Mouse (Mus musculus) gastrocnemius, adult 8-10 months (tissue): ENCODE measurements around the gene Wipf2. TPM values are rescaled to one million over a fixed set of nuclear protein-coding genes. Genes with fewer than 3 reads are reported as not detected.
"Not testable (repeated sequence)": the region's sequence is repeated elsewhere in the genome, so short reads cannot be mapped to it uniquely, and the experiment has no call there.

ENCODE experiments used
- DNase-seq, 2 experiments: peaks; one replicate each; pipeline ENCODE4 v3.0.0; 2022; ENCODE audit warnings: low spot score in 2 of 2
- total RNA-seq, 4 experiments: library from RNA; stranded (reverse); gene quantifications; 2 replicates each; pipeline ENCODE4 v1.2.4; 2022

Wipf2 gene
- total RNA-seq = 1 to 10 TPM; 5.0 to 9.1 (median 7.7) TPM

DNA sequence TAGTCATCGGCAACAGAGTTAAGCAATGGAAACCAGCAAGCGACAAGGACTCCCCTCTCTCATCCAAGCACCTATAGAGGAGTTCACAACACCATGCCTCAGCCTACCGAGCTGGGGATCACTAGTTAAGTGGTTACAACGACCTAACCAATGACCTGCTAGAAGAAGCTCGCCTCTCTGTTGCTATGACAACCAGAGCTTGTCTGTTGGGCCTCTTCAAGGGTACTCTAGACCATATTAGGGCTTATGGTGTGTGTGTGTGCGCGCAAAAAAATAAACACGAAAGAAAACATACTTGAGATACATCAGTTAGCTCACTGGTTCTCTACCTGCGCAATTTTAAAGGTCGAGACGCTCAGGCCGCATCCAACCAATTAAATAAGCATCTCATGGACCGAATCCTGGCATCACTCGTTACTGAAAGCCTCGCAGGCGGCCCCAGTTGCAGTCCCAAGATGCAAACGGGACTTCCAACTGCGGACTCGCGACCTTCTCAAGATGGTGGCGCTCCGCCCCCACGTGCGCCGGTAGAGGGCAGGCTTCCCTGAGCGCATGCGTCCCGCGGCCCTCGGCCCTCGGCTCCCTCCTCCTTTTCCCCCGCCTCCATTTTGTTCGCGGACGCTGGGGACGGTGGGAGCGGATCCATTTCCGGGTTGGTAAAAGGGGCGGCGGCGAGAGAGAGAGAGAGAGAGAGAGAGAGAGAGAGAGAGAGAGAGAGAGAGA is at the start of gene Wipf2:
Gene Wipf2 (plus strand): TSS at position 611 of the 723 bp plus-strand sequence.
- peak; percentile 93 to 95 for DNase-seq

DNA sequence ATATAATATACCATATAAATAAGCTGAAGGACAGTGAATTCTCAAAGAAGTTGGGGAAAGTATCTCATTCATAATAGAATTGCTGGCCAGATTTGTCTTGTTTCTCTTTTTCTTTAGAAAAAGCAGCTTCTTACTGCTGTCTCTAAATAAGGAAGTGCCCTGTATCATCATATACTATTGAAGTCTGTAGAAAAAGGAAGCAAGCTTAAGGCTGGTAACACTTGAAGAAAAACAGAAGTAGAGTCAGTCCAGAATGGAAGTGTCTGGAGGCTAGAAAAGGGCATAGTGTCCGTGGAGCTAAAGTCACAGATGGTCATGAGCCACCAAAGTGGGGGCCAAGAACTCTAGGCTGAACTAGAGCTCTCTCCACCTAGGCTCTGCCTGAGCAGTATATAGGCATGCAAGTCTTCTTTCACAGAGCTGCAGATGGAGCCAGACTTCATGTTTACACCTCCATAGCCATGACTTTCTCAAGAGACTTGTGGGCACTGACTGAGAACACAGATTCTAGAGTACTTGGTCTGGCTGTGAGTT is 46.7 kb upstream of the Wipf2 start:
- no peak for DNase-seq

DNA sequence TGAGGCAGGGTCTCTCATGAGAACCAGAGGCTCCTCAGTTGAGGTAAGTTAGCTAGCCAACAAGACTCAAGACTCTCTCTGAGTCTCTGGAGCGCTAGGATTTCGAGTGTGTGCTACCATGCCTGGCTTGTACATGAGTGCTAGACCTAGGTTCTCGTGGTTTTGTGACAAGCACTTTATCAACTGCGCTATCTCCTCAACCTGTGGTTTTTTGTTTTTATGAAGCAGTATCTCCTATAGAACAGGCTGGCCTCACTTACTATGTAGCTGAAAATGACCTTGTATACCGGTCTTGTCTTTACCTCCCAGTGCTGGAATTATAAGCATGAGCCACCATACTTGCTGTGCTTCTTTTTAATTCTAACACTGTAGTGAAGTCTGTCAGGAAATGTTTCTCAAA is 42.5 kb upstream of the Wipf2 start:
- DNase-seq = no peak

DNA sequence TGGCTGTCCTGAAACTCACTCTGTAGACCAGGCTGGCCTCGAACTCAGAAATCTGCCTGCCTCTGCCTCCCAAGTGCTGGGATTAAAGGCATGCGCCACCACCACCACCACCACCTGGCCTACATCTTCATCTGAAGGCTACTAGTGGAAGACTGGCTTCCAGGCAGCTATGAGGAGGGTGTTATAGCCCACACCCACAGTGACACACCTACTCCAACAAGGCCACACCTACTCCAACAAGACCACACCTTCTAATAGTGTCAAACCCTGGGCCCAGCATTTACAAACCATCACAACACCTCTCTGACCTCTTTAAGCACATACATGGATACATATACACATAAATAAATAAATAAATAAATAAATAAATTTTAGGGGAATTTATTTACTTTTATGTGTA is 37.4 kb upstream of the Wipf2 start:
- not testable (repeated sequence) for DNase-seq

GRCm38 (mm10) chr11:98827877-98828276 is 35.6 kb upstream of the Wipf2 start:
- DNase-seq = no peak

GRCm38 (mm10) chr11:98829091-98829775 is 34.2 kb upstream of the Wipf2 start:
- no peak for DNase-seq

DNA sequence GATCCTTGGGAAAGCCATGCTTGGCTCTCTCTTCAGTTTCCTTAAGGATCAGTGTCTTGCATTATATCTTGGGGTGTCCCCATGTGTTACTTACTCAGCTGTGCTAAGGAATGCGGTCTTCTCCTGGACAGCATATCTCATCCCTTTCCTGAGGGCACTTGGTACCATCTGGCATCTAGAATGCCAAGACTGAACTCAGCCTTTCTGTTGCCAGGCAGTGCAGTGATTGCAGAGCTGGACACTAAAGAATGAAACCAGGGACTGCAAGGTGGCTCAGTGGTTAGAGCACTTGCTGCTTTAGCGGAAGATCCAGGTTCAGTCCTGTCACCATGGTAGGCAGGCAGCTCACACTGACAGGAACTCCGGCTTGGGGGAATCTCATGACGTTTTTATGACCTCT is 33.6 kb upstream of the Wipf2 start:
- DNase-seq = no peak

DNA sequence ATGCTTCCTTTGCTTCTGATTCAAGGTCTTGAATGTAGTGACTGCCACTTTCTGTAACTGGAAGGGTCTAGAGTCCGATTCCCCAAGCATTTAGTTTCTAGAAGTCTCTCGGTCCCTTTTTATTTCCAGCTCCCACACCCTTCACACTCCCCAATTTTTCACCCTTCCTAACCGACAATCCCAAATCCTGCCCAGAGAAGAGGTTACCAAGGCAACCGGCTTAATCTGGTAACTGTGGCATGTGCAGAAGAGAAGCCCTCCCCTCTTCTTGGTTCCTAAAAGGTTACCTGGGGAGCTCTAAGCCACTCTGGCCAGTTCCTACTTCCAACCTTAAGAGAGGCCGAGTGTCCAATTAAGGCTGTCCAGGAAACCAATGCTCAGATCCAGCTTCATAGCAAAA is 28.1 kb upstream of the Wipf2 start:
- no peak for DNase-seq

DNA sequence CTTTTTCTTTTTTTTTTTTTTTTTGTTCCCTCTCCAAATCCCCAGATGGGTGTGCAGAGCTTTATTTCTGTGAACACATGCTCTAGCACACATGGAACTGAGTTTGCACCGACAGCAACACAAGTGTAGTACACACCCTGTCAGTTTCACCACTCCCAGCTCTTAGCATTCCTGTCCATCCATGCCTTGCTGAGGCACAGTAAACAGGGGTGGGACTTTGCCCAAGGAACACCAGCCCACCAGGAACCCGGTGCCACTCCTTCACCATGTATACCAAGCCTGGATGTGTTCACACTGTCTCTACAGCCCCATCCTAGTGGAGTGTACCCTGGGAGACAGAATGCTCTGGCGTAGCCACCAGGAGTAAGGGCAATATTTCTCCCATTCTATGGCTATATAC is 27.7 kb upstream of the Wipf2 start:
- DNase-seq = no peak

- DNase-seq = no peak
These were observed 27.3 kb upstream of the Wipf2 start for GRCm38 (mm10) chr11:98836128-98836527.

DNA sequence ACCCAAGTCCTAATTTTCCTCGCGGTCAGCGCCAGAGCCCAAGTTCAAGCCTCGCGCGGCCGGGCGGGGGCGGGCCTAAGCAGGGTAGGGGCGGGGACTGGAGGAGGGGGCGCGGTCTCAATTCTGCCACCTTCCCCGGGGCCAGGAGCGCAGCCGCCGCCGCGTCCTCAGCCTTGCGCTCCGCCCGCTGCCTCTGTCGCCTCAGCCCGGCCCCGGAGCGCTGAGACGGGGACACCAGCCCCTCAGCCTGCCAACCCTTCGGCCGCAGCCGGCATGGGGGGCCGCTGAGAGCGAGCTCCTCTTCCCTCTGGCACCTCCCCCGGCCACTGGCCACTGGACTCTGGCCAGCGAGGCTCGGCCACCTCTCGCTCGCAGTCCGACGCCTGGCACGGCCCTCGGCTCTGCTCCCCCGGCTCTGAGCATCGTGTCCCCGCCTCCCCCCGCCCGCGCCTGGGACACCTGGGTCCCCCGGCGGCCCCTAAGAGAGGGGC is 26.7 kb upstream of the Wipf2 start, which contains the start of gene Rapgefl1:
Gene Rapgefl1 (plus strand): TSS at position 135 of the 491 bp plus-strand sequence.
- DNase-seq = peak; percentile 72 to 73

DNA sequence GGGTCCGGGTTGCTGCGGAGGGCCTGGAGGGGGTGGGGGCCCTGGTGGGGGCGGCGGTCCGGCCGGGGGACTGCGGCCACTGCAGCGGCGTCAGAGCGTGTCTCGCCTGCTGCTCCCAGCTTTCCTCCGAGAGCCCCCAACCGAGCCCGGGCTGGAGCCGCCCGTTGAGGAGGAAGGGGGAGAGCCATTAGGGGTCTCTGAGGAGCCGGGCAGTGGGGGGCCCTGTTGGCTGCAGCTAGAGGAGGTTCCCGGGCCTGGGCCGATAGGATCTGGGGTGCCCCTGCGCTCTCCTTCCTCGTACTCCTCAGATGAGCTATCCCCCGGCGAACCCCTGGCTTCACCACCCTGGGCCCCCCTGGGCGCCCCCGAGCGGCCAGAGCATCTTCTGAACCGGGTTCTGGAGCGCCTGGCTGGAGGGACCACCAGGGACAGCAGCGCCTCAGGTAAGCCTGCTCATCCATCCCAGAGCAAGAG is 26.2 kb upstream of the Wipf2 start:
- no peak for DNase-seq

DNA sequence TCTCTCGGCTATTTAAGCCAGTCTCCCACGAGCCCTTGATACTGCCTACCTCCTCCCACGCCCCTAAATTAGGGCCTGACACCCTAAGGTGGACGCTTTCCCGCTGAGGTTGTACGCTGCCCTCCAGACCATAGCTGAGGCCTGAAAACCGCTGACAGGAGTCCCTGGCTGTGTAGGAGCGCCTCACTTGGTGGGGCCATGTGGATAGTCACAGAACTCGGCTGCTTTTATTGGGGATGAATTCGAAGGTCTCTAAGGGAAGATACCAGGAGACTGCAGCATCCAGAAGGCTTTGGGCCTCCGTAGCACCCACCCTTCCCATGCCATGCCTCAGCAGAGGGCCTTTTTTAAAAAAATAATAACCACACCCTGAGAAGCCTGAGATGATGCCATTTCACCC is 25.5 kb upstream of the Wipf2 start:
- DNase-seq = no peak

- DNase-seq = no peak
These were observed 24.9 kb upstream of the Wipf2 start for GRCm38 (mm10) chr11:98838512-98838911.

DNA sequence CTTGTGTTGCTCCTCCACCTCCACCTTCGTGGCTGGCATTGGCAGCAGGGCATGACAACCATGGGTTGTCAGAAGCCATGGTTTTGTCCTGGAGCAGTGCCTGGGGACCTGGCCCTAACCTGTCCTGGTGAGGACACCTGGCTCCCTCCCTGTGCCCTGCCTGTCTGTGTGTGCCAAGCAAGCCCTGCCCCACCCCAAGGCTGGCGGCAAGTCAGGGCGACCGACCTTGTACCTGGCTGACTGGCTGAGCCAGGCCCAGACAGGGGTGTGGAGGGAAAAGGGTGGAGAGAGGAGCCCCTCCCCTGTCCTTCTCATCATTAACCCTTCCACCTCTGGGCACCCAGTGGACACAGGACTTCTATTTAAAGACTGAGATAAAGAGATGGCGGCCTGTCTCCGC is 24.0 kb upstream of the Wipf2 start:
- DNase-seq = no peak

GRCm38 (mm10) chr11:98839897-98840296 is 23.5 kb upstream of the Wipf2 start:
- no peak for DNase-seq

DNA sequence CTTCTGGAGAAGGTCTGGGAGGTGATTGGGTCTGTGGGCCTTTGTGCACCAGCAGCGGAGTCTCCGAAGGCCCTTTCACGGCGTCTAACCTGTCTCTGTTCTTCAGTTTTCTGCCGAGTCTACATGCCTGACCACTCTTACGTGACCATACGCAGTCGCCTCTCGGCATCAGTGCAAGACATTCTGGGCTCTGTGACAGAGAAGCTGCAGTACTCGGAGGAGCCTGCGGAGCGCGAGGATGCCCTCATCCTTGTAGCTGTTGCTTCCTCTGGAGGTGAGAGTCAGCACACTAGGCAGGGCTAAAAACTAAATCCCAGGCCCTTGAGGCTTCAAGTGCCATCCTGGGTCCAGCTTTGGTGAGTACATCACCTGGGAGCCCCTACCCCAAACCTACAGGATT is 17.4 kb upstream of the Wipf2 start:
- DNase-seq = no peak

DNA sequence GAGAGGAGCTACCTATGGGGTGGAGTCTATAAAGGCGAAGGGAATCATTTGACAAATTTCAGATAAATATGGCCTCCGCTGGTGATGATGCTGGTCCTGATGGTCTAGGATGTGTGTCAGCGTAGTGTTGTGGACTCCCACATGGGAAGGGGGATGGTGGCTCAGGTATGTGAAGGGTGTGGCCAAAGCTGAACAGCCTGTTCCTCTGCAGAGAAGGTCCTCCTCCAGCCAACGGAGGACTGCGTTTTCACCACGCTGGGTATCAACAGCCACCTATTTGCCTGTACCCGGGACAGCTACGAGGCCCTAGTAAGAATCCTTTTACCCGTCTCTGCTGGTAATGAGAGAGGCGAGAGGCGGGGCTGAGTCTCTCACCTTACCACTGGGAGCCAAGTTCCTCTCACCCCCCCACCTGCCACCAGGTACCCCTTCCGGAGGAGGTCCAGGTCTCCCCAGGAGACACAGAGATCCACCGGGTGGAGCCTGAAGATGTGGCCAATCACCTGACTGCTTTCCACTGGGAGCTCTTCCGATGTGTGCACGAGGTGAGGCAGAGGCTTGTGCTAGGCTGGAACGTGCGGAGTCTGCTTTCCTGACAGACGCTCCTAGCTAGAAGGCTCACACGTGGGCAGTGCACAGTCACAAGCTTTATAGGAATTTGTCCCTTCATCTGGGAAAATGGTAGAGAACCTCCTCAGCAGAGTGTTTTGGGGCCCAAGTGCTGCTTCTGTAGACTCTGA is 16.4 kb upstream of the Wipf2 start:
- no peak for DNase-seq

- no peak for DNase-seq
These were observed 14.1 kb upstream of the Wipf2 start for GRCm38 (mm10) chr11:98849196-98849894.

GRCm38 (mm10) chr11:98850100-98851093 is 13.0 kb upstream of the Wipf2 start:
- no peak for DNase-seq
